Mouse (Mus musculus) Patski (cell line): ENCODE measurements at regions not wholly inside any gene's neighbourhood (a gene's known extent, or its start where the extent isn't known, plus 50 kb on each side); places are given as distances from the start of the nearest gene placed in this dataset.

Source experiments
- ATAC-seq: fragments of 100-300 bp; one replicate; pipeline ENCODE4 v1.8.0; 2021
- CTCF ChIA-PET: fragments of 350-600 bp; sonication (Branson Sonifier 250); formaldehyde crosslinking; loops from one replicate; lab custom pipeline; 2022; ENCODE audit warnings: inconsistent platforms; lab: Charles Lee
- POLR2A ChIA-PET: fragments of 350-600 bp; sonication (Branson Sonifier 250); formaldehyde crosslinking; loops from one replicate; lab custom pipeline; 2022; ENCODE audit warnings: antibody characterized with exemption, inconsistent platforms; lab: Charles Lee
- DNase-seq: peaks from one replicate; pipeline ENCODE4 v3.0.0-alpha.2; 2011; ENCODE audit warnings: low read depth, low spot score
- H3K27me3 ChIP-seq: fragments of 371-371 bp; one replicate; pipeline ENCODE4 v1.5.1; 2021
- CTCF ChIP-seq: fragments of 100-300 bp; IDR thresholded peaks from one replicate; pipeline ENCODE4 v1.5.1; 2021
- in situ Hi-C: fragments of 300-500 bp; cut with MboI; formaldehyde crosslinking; loops from 3 replicates; pipeline ENCODE4 v1.11.1; 2018; ENCODE audit warnings: low pct_unique_long_range_greater_than_20kb, mixed read lengths

DNA sequence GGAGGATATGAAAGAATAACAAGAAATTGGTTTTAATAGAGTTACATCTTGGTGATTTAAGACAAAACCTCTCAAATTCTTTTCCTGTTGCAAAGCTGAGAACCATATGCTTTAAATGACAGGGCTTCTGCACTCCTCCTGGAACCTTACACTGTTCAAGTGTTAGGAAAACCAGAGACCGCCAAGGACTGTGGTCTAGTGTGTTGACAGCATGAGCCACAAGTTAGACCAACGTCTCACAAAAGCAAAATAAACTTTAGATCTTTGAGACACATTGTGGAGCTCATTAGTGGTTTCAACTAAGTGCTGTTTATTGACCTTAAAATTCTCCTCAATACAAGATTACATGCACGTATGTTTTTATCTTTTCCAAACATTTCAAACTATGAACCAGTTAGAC lies 402.9 kb upstream of the Kif18a start:
- H3K27me3 ChIP-seq, result no peaks in the 10 kb centered on the region
- POLR2A ChIA-PET, result no interaction called here
- ATAC-seq (no peak), DNase-seq (no peak)
- in situ Hi-C loops, result loop anchor here (25.0 kb wide), 2 partner anchors 810 to 915 kb away; no protein-coding TSS in a partner anchor
- CTCF ChIA-PET, result interaction anchor here (1.4 to 1.7 kb wide), 2 partner anchors 10 to 187 kb away, joined by 3 to 5 read pairs; no protein-coding TSS in a partner anchor
- no peak for TF ChIP-seq CTCF

DNA sequence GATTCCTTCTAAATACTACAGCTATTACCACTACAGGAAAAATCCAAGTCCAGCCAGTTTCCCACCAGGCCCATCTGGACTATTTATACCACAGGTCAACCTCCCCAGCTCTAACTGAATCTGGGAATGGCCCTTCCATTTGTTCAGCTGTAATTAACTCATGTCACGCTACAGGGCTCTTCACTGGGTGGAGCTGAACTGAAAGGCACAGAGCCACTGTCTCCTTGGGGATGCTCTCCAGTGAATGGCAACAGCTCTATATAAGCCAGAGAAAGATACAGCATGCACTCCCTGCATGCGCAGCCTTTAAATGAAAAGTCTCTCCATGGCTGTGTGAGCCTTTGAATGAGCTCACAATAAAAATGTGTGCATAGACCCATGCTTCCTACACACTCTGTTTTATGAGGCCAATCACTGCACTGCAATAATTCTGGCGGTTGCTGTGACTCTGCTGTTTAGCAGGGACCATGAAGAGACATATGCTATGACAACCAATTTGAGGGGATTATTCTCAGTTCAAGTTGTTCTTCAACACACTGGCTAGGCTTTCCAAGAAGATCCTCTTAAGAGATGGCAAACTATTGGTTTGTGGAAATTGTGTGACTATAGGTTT lies 376.3 kb upstream of the Kif18a start:
- no peak for TF ChIP-seq CTCF
- in situ Hi-C loops, result no loop called here
- ChIA-PET POLR2A (no interaction called here), CTCF (interaction anchor here (0.7 to 0.8 kb wide), 2 partner anchors 29 to 758 kb away, joined by 3 read pairs; no protein-coding TSS in a partner anchor)
- no peaks in the 10 kb centered on the region for H3K27me3 ChIP-seq
- no peak for ATAC-seq
- no peak for DNase-seq

DNA sequence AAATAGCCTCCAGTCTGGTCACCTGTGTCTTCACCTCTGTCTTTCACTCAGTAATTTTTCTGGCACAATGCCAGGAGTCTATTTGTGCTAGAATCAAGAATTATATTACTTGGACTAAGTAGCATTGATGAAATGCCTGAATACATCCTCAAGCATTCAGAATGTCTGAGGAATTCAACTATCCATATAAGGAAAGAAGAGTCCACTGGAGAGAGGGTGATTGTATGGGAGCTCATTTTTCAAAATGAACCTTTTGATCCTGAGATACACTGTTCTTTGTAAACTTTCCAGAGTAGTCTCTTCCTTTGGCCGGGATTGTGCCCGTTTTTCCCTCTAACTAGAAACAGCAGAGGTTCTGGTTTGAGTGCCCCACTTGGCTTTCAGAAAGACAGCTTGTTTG lies 367.0 kb upstream of the Kif18a start:
- no peak for ATAC-seq
- ChIA-PET POLR2A (no interaction called here), CTCF (no interaction called here)
- DNase-seq, result no peak
- TF ChIP-seq CTCF, result no peak
- H3K27me3 ChIP-seq, result no peaks in the 10 kb centered on the region
- in situ Hi-C loops, result no loop called here

DNA sequence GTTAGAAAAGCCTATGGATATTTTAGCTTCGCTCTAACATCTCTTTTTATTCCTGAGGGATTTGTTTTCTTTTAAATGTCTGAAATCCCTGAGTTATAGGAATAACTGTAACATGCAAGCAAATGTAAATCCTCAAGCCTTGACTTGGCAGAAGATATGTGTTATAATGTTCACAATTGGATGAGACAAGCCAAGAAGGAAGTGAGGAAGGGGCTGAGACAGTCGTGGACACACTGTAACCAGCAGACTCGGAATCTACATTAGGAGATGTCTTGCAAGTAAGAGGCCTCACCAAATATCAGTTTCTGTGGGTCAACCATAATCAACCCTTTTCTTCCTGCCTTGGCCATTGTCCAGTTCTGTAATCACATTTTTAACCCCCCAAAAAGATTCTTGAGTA lies 366.6 kb upstream of the Kif18a start:
- ATAC-seq (no peak), DNase-seq (no peak)
- in situ Hi-C loops, result no loop called here
- TF ChIP-seq CTCF, result no peak
- H3K27me3 ChIP-seq, result no peaks in the 10 kb centered on the region
- ChIA-PET CTCF (no interaction called here), POLR2A (no interaction called here)

DNA sequence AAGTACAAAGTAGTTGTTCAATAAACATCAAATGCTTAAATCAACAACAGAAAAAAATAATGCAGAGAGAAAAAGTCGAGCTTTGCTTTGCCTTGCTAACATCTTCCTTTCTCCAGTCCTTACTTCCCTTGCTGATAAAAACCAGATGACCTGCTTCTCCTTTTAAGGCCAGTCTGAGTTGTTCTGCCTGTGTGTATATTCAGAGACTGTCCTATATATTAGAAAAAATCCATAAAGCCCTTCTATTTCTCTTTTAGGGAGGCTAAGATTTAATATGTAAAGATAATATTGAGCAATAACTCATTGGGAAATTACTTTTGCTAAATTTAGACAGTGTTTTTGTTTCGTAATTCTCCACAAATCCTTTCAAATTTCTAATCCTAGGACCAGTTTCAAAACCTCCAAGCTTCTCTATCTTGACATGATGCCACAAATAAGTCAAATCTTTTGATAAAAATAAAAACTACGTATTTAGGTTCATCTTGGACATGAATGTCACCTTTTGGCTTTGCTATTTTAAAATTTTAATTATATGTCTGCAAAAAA lies 361.0 kb upstream of the Kif18a start:
- no peak for TF ChIP-seq CTCF
- ChIA-PET CTCF (no interaction called here), POLR2A (no interaction called here)
- no peaks in the 10 kb centered on the region for H3K27me3 ChIP-seq
- DNase-seq (no peak), ATAC-seq (no peak)
- in situ Hi-C loops, result no loop called here

DNA sequence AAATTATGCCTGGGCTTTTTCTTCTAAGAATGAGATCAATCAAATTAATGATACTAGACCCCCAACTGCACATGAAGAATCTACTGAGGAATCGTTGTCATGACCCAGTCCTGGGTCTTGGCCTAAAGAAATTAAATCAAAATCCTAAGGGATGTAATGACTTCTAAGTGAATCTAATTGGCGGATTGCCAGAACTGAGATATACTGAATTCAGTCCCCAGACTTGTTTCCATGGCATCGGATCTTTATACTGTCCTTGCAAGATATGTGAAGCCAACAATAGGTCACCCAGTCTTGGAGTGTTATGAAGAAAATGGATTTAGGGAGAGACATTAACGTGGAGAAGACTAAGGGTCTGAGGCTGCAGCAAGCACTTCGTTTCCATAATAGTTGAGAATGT lies 360.4 kb upstream of the Kif18a start:
- no peaks in the 10 kb centered on the region for H3K27me3 ChIP-seq
- in situ Hi-C loops, result no loop called here
- ATAC-seq (no peak), DNase-seq (no peak)
- POLR2A ChIA-PET, result no interaction called here
- no peak for TF ChIP-seq CTCF
- CTCF ChIA-PET, result no interaction called here

DNA sequence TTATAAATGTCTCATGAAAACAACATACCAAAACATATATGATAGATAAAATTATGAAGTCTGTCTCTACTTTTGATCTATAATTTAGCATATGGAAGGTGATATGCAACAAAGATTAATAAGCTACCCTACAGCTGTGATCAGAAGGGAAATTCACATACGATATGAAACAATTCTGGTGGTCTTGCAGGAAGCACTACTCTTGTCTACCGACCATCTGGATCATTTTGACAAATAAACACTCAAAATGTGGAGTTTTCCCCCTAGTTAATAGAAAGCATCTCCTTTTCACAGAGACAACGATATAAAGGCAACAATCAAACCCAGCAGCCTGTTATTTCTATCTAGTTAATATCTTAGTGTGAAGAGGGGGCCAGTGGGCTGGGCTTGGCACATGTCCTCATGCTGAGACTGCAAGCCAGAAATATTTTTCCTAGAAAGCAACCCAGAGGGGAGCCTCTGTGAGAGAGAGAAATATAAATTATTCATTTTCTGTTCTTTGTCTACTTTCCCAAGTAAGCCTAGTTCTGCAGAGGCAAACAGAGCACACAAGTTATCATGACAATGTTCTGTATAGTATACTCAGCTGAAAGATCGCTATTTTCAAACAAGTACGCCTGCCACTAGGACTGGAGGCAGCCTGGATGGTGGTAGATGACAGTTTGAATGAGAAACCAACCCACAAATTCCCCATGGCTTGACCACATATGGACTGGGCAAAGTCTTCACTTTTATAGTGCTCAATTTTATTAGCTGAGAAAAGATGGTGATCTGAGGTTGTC lies 344.4 kb upstream of the Kif18a start:
- CTCF ChIA-PET, result no interaction called here
- no peaks in the 10 kb centered on the region for H3K27me3 ChIP-seq
- in situ Hi-C loops, result no loop called here
- POLR2A ChIA-PET, result no interaction called here
- ATAC-seq (no peak), DNase-seq (no peak)
- no peak for TF ChIP-seq CTCF

DNA sequence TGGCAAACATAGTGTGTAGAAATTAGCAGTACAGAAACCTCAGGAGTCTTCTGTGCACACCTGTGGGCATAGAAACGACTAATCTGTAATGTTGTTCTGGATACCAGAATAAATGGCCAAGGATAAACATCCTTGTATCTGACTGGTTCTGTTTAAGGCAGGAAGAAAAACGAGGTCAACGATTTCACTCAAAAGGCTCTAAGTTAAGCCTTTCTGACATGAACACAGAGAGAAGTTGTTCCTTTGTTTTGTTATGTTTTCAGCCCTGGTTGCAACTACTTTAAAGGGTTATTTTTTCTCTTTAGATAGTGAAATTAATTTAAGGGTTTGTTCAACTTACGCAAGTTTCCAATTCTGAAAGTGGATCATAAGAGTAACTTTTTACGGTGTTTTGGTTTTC lies 299.6 kb upstream of the Kif18a start:
- no peak for ATAC-seq
- no peak for TF ChIP-seq CTCF
- H3K27me3 ChIP-seq, result no peaks in the 10 kb centered on the region
- no peak for DNase-seq
- ChIA-PET CTCF (interaction anchor here (1.0 kb wide), 1 partner anchor 12 kb away, joined by 3 read pairs; no protein-coding TSS in a partner anchor), POLR2A (no interaction called here)
- in situ Hi-C loops, result no loop called here

DNA sequence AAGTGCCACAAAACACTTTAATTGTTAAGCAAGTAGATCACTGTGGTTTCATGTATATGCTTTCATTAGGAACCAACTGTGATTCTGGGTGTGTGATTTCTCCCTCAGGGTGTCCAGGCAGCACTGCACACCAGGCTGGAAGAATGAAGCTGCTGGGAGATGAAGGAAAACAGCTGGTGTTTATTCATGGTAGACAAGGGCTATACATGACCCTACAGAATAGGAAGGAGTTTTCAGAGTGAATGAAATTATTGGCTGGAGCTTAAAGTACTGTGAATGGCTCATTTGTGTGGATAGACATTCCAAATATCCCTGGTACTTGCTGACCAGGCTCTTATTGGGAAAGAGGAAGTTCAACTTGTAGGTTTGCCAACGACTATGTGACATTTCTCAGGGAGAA lies 264.3 kb upstream of the Kif18a start:
- POLR2A ChIA-PET, result no interaction called here
- ATAC-seq, result no peak
- in situ Hi-C loops, result no loop called here
- no peak for TF ChIP-seq CTCF
- DNase-seq, result no peak
- CTCF ChIA-PET, result interaction anchor here (0.7 kb wide), 1 partner anchor 26 kb away, joined by 3 read pairs; no protein-coding TSS in a partner anchor
- H3K27me3 ChIP-seq, result no peaks in the 10 kb centered on the region

DNA sequence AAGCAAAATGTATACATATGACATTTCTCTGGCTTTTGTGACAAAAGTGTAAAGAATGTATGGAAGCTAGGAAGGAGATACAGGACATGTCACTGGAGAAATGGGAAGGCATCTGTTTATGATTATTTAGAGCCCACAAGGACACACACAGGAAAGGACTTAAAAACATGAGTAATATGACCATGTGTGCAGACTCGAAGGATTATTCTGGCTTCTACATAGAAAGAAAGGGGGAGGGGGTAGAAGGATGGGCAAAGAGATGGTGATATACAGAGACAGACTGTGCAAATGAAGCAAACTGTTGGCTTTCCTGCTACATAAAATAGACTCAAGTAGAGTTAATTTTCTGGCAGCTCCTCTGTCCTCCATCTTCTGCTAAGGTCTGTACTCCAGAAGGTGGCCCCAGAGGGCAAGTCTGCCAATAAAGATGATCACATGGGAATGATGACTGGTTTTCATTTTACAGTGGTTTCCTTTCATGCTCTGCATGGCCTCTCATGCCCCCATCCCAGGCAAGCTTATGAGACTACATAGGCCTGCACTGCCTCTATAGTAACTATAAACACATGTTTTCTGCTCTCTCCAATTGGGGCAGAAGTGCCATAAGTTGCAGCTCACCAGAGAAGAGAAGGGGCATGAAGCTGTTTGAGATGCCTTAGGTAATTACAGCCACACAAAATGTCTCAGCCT lies 263.4 kb upstream of the Kif18a start:
- no peak for DNase-seq

More for the DNA sequence above, 263.4 kb upstream of the Kif18a start:
- no peak for ATAC-seq
- in situ Hi-C loops, result no loop called here
- ChIA-PET POLR2A (no interaction called here), CTCF (no interaction called here)
- H3K27me3 ChIP-seq, result no peaks in the 10 kb centered on the region
- TF ChIP-seq CTCF, result peak; percentile 32
